ENCODE assay signal across 9 mouse cellular contexts in genomic region chr8:84779519-84780224, GRCm38 (mm10). TPM values are rescaled to one million over a fixed set of nuclear protein-coding genes. Genes with fewer than 3 reads are reported as not detected.
DNase-seq lines count a peak whose midpoint lies in the region; ATAC-seq and TF ChIP-seq lines count a peak whose summit lies in the region.
"Had no signal": no experiment of that assay in that cellular context is flagged by ENCODE, and none has a peak within 500 bp of the region (broad histone marks: within the 10 kb centered on the region; RNA-seq: fewer than 3 reads in every experiment).

No protein-coding gene starts in this region.

- H3K27ac ChIP-seq in left cerebral cortex, adult 2 months: peak overlapping the region; percentile 96
- peak overlapping the region; percentile 28; the same call in 1 of the 2 replicates for H3K27ac ChIP-seq in embryonic facial prominence, embryonic 14.5 days (replicated peaks; ENCODE audit: low read depth, low read length)
- H3K27ac ChIP-seq in hindbrain, embryonic 13.5 days: peak overlapping the region; percentile 83
- peak overlapping the region; percentile 77 for H3K27ac ChIP-seq in neural tube, embryonic 13.5 days (replicated peaks)

- H3K4me3 ChIP-seq in left cerebral cortex, adult 2 months: peak overlapping the region; percentile 34
- peak overlapping the region; percentile 1; the same call in 1 of the 2 replicates for H3K4me3 ChIP-seq in embryonic facial prominence, embryonic 14.5 days (ENCODE audit: low read depth, low read length)
- H3K4me3 ChIP-seq in hindbrain, embryonic 13.5 days: no peak overlapping the region
- no peak overlapping the region for H3K4me3 ChIP-seq in neural tube, embryonic 13.5 days

- H3K4me1 ChIP-seq in embryonic facial prominence, embryonic 14.5 days (ENCODE audit: control insufficient read depth, insufficient read depth, low read length): peaks cover 80% of the 10 kb centered on the region
- peaks cover 58% of the 10 kb centered on the region for H3K4me1 ChIP-seq in hindbrain, embryonic 13.5 days (replicated peaks)
- peaks cover 60% of the 10 kb centered on the region for H3K4me1 ChIP-seq in neural tube, embryonic 13.5 days (replicated peaks)

- DNase-seq in left cerebral cortex, adult 2 months (ENCODE audit: extremely low spot score in 1 of 2, low spot score in 2 of 2): no peak
- DNase-seq in left cerebral cortex, postnatal 4 days: no peak
- DNase-seq in embryonic facial prominence, embryonic 14.5 days (ENCODE audit: low spot score): no peak
- no peak for DNase-seq in layer of hippocampus, adult 11-12 months (ENCODE audit: low spot score)
- DNase-seq in adrenal gland, postnatal 14 days: no peak
- DNase-seq: cerebellum, adult 8-10 months had no signal

- H3K9ac ChIP-seq in embryonic facial prominence, embryonic 14.5 days (ENCODE audit: low read depth, low read length): peak overlapping the region; percentile 19; the same call in 1 of the 2 replicates
- H3K9ac ChIP-seq in hindbrain, embryonic 13.5 days: peak overlapping the region; percentile 25
- H3K9ac ChIP-seq in neural tube, embryonic 13.5 days: peak overlapping the region; percentile 46; the same call in 1 of the 2 replicates

- peaks cover 64% of the 10 kb centered on the region for H3K27me3 ChIP-seq in embryonic facial prominence, embryonic 14.5 days (replicated peaks; ENCODE audit: control insufficient read depth, insufficient read depth, low read length)
- peaks cover 97% of the 10 kb centered on the region for H3K27me3 ChIP-seq in hindbrain, embryonic 13.5 days
- H3K27me3 ChIP-seq in neural tube, embryonic 13.5 days: peaks cover 98% of the 10 kb centered on the region

- no peaks in the 10 kb centered on the region for H3K36me3 ChIP-seq in embryonic facial prominence, embryonic 14.5 days (ENCODE audit: control insufficient read depth, insufficient read depth, low read length)
- no peaks in the 10 kb centered on the region for H3K36me3 ChIP-seq in hindbrain, embryonic 13.5 days
- no peaks in the 10 kb centered on the region for H3K36me3 ChIP-seq in neural tube, embryonic 13.5 days

- no peaks in the 10 kb centered on the region for H3K9me3 ChIP-seq in embryonic facial prominence, embryonic 14.5 days (ENCODE audit: control insufficient read depth, low read length)
- H3K9me3 ChIP-seq in hindbrain, embryonic 13.5 days: no peaks in the 10 kb centered on the region
- no peaks in the 10 kb centered on the region for H3K9me3 ChIP-seq in neural tube, embryonic 13.5 days

- intact Hi-C loops in left cerebral cortex, adult 2 months (cut with DNase I): no loop called here
- intact Hi-C loops in left cerebral cortex, postnatal 4 days (cut with DNase I): no loop called here

- no peak for ATAC-seq in embryonic facial prominence, embryonic 14.5 days (ENCODE audit: low read depth)
- no peak for ATAC-seq in hindbrain, embryonic 13.5 days (ENCODE audit: low FRiP score)
- ATAC-seq in neural tube, embryonic 13.5 days (ENCODE audit: low read depth): no peak
- ATAC-seq: intestine, embryonic 16.5 days had no signal

- no peak for TF ChIP-seq CTCF in left cerebral cortex, adult 2 months (IDR thresholded peaks at IDR 0.05)

- H3K4me2 ChIP-seq in embryonic facial prominence, embryonic 14.5 days (ENCODE audit: low read depth, low read length): peak overlapping the region; percentile 19
- peak overlapping the region; percentile 32 for H3K4me2 ChIP-seq in hindbrain, embryonic 13.5 days
- H3K4me2 ChIP-seq in neural tube, embryonic 13.5 days: peak overlapping the region; percentile 28

- 26% methylated on average over 18 of the region's 19 CpGs for WGBS in embryonic facial prominence, embryonic 14.5 days
- WGBS in hindbrain, embryonic 13.5 days: 4% methylated on average over 19 of the region's 19 CpGs
- WGBS in neural tube, embryonic 13.5 days: 5% methylated on average over 19 of the region's 19 CpGs

RNA-seq across cellular contexts. Expression of gene Nfix, which starts 20.5 kb away (rescaled TPM):
- total RNA-seq in left cerebral cortex, adult 2 months (2021): 100 to 1,000 TPM; 347 to 350 TPM
- 100 to 1,000 TPM; 674 to 782 TPM for total RNA-seq in left cerebral cortex, postnatal 4 days (2021)
- polyA plus RNA-seq in embryonic facial prominence, embryonic 14.5 days (2014; fragmentation: Nextera tagmentation; extraction: Ambion mirVana): 64.0 and 67.4 TPM in 2 replicates
- polyA plus RNA-seq in hindbrain, embryonic 13.5 days (2015; fragmentation: Nextera tagmentation; extraction: Ambion mirVana): 35.3 and 44.1 TPM in 2 replicates
- 28.7 and 34.4 TPM in 2 replicates for polyA plus RNA-seq in neural tube, embryonic 13.5 days (2015; fragmentation: Nextera tagmentation; extraction: Ambion mirVana)
- total RNA-seq in adrenal gland, postnatal 14 days (2021): 124 and 125 TPM in 2 replicates

RNA-seq across cellular contexts. Expression of gene Dand5, which starts 43.0 kb away (rescaled TPM):
- 10 to 100 TPM in 1 of 2 experiments, 1 to 10 TPM in 1; 9.7 to 11.1 TPM for total RNA-seq in left cerebral cortex, adult 2 months (2021)
- 1 to 10 TPM; 4.9 to 5.5 TPM for total RNA-seq in left cerebral cortex, postnatal 4 days (2021)
- polyA plus RNA-seq in embryonic facial prominence, embryonic 14.5 days (2014; fragmentation: Nextera tagmentation; extraction: Ambion mirVana): 5.8 and 6.8 TPM in 2 replicates
- 10.8 and 11.5 TPM in 2 replicates for polyA plus RNA-seq in hindbrain, embryonic 13.5 days (2015; fragmentation: Nextera tagmentation; extraction: Ambion mirVana)
- 12.3 and 12.8 TPM in 2 replicates for polyA plus RNA-seq in neural tube, embryonic 13.5 days (2015; fragmentation: Nextera tagmentation; extraction: Ambion mirVana)
- 7.1 and 7.4 TPM in 2 replicates for total RNA-seq in adrenal gland, postnatal 14 days (2021)

RNA-seq across cellular contexts. Expression of gene Gadd45gip1, which starts 51.6 kb away (rescaled TPM):
- total RNA-seq in left cerebral cortex, adult 2 months (2021): 10 to 100 TPM; 23.9 to 25.8 TPM
- 10 to 100 TPM; 18.4 to 18.9 TPM for total RNA-seq in left cerebral cortex, postnatal 4 days (2021)
- polyA plus RNA-seq in embryonic facial prominence, embryonic 14.5 days (2014; fragmentation: Nextera tagmentation; extraction: Ambion mirVana): 41.3 and 41.5 TPM in 2 replicates
- 37.3 and 37.8 TPM in 2 replicates for polyA plus RNA-seq in hindbrain, embryonic 13.5 days (2015; fragmentation: Nextera tagmentation; extraction: Ambion mirVana)
- 35.1 and 39.8 TPM in 2 replicates for polyA plus RNA-seq in neural tube, embryonic 13.5 days (2015; fragmentation: Nextera tagmentation; extraction: Ambion mirVana)
- 44.4 and 45.7 TPM in 2 replicates for total RNA-seq in adrenal gland, postnatal 14 days (2021)

RNA-seq across cellular contexts. Expression of gene G430095P16Rik, which starts 56.9 kb away (rescaled TPM):
- not detected for total RNA-seq in left cerebral cortex, adult 2 months (2021)
- not detected for total RNA-seq in left cerebral cortex, postnatal 4 days (2021)
- polyA plus RNA-seq in embryonic facial prominence, embryonic 14.5 days (2014; fragmentation: Nextera tagmentation; extraction: Ambion mirVana): 2.0 and 2.7 TPM in 2 replicates
- polyA plus RNA-seq in hindbrain, embryonic 13.5 days (2015; fragmentation: Nextera tagmentation; extraction: Ambion mirVana): 1.0 and 2.3 TPM in 2 replicates
- polyA plus RNA-seq in neural tube, embryonic 13.5 days (2015; fragmentation: Nextera tagmentation; extraction: Ambion mirVana): 1.4 and 2.2 TPM in 2 replicates
- 0.52 and 0.90 TPM in 2 replicates for total RNA-seq in adrenal gland, postnatal 14 days (2021)

Comparison
In these comparisons a context has a peak if more than half of its experiments do, and no peak if none do; other contexts are left out.
1. H3K27ac ChIP-seq: peak in every context shown above with its lines; median percentile 96 in left cerebral cortex, adult 2 months; 83 in hindbrain, embryonic 13.5 days; 77 in neural tube, embryonic 13.5 days; 28 in embryonic facial prominence, embryonic 14.5 days.
2. H3K4me3 ChIP-seq: peak in left cerebral cortex, adult 2 months (single experiment) and embryonic facial prominence, embryonic 14.5 days (single experiment); none in hindbrain, embryonic 13.5 days (single experiment) and neural tube, embryonic 13.5 days (single experiment).
3. Peak in every context shown above with its lines, with median percentiles within 50 percentile points of each other: H3K4me2 ChIP-seq and H3K9ac ChIP-seq.